Mouse (Mus musculus) cerebellum, postnatal 14 days (tissue): ENCODE results near the gene Scn1a.

Experiments used
- DNase-seq, 2 experiments: peaks; one replicate each; pipeline ENCODE4 v3.0.0; 2021; ENCODE audit warnings: mixed read lengths in 2 of 2

Scn1a gene

GRCm38 (mm10) chr2:66244013-66244412, 196.6 kb downstream of the Scn1a start:
- DNase-seq = no peak

- peak; percentile 64 for DNase-seq
Observed at GRCm38 (mm10) chr2:66240334-66240733, 200.3 kb downstream of the Scn1a start.

- DNase-seq = no peak
Observed at GRCm38 (mm10) chr2:66238886-66239285, 201.8 kb downstream of the Scn1a start.

GRCm38 (mm10) chr2:66220954-66221353, 219.7 kb downstream of the Scn1a start:
- no peak for DNase-seq
